Mouse (Mus musculus): ENCODE results near the gene Psmb3. TPM values are rescaled to one million over a fixed set of nuclear protein-coding genes. Genes with fewer than 3 reads are reported as not detected.

Gene Psmb3
- polyA plus RNA-seq, 1 experiment from 2014 or later: 79.7 TPM

DNA sequence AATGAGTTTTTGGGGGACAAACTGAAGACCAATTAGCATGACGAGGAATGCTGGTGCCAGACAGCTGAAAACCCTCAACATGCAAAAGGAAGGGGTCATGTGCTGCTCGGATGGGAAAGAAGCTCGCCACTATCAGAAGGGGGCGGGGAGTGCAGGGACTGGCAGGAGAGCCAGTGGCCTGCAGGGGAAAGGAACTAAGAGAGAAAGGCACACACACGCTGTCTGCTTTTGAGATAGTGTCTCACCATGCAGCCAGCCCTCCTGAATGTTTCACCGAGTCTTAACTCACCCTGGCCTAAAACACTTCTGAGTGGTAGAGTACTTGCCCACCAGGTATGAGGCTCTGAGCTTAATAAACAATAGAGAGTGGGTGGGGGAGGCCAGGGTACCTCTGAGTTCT is 55.7 kb downstream of the Psmb3 start:
- Histone ChIP-seq H3K27ac (no peak overlapping the region), H3K79me2 (ENCODE audit: inconsistent target) (peaks cover 57% of the 10 kb centered on the region), H3K4me3 (ENCODE audit: inconsistent target) (no peak overlapping the region), H3K36me3 (ENCODE audit: inconsistent target) (peaks cover 75% of the 10 kb centered on the region)
- WGBS (ENCODE audit: missing documents): 98% methylated on average over 6 of the region's 6 CpGs

DNA sequence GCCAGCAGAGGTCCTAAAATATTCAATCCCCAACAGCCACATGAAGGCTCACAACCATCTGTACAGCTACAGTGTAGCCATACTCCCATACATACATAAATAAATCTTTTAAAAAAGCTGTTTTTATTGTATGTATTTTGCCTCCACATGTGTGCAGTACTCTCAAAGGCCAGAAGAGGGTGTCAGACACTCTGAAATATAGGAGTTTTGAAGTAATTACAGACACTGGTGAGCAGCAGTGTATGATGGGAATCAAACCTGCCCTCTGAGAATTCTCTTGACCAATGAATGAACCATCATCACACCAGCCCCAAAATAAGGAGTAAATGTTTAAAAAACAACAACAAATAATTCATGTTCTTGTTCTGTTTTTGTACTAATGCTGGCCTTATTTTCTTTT is 58.4 kb downstream of the Psmb3 start:
- Histone ChIP-seq H3K36me3 (ENCODE audit: inconsistent target) (peaks cover 62% of the 10 kb centered on the region), H3K27ac (no peak overlapping the region)

More for the DNA sequence above, 58.4 kb downstream of the Psmb3 start:
- no peak overlapping the region for H3K4me3 ChIP-seq (ENCODE audit: inconsistent target)
- peaks cover 83% of the 10 kb centered on the region for H3K79me2 ChIP-seq (ENCODE audit: inconsistent target)

Other genes starting within 250 kb of the Psmb3 start
- not detected in 3 replicates for gene 4933428G20Rik, start 203.1 kb upstream of the Psmb3 start, polyA plus RNA-seq (2018)
- 0.03 to 0.07 TPM in 2 of 3 replicates, not detected in the other for gene Srcin1, start 127.2 kb upstream of the Psmb3 start, polyA plus RNA-seq (2018)
- gene Epop, start 73.7 kb upstream of the Psmb3 start, polyA plus RNA-seq (2018): 0.43 to 2.7 TPM (median 0.68 TPM) in 3 replicates
- 8.7 to 23.8 TPM (median 10.1 TPM) in 3 replicates for gene Mllt6, start 40.0 kb upstream of the Psmb3 start, polyA plus RNA-seq (2018)
- gene Cisd3, start 17.6 kb upstream of the Psmb3 start, polyA plus RNA-seq (2018): 9.0 to 17.9 TPM (median 13.7 TPM) in 3 replicates
- 3.7 to 7.5 TPM (median 3.9 TPM) in 3 replicates for gene Pcgf2, start 2.9 kb upstream of the Psmb3 start, polyA plus RNA-seq (2018)
- 25.4 to 37.6 TPM (median 25.7 TPM) in 3 replicates for gene Pip4k2b, start 41.3 kb downstream of the Psmb3 start, polyA plus RNA-seq (2018)
- gene Cwc25, start 63.2 kb downstream of the Psmb3 start, polyA plus RNA-seq (2018): 16.4 to 22.4 TPM (median 16.9 TPM) in 3 replicates
- gene 1700001P01Rik, start 72.5 kb downstream of the Psmb3 start, polyA plus RNA-seq (2018): not detected in 3 replicates
- gene Rpl23, start 79.0 kb downstream of the Psmb3 start, polyA plus RNA-seq (2018): 992 to 1,238 TPM (median 1,231 TPM) in 3 replicates
- gene Lasp1, start 95.6 kb downstream of the Psmb3 start, polyA plus RNA-seq (2018): 151 to 499 TPM (median 254 TPM) in 3 replicates
- gene B230217C12Rik, start 137.4 kb downstream of the Psmb3 start, polyA plus RNA-seq (2018): 0.68 to 1.1 TPM (median 0.72 TPM) in 3 replicates
- 0.14 to 0.69 TPM (median 0.51 TPM) in 3 replicates for gene Fbxo47, start 180.8 kb downstream of the Psmb3 start, polyA plus RNA-seq (2018)